Mouse (Mus musculus): ENCODE measurements around the gene Napa. TPM values are rescaled to one million over a fixed set of nuclear protein-coding genes. Genes with fewer than 3 reads are reported as not detected.

The Napa gene
- polyA plus RNA-seq, 1 experiment = 134 TPM

GRCm38 (mm10) chr7:16133691-16134090, 35.4 kb downstream of the Napa start:
- no peak for TF ChIP-seq CTCF (IDR thresholded peaks at IDR 0.05; ENCODE audit: control insufficient read depth, insufficient read depth, insufficient replicate concordance, low read depth, low read length)
- TF ChIP-seq POLR2A (IDR thresholded peaks at IDR 0.05; ENCODE audit: control insufficient read depth, low read depth, low read length) = no peak
- no peaks in the 10 kb centered on the region; the same call in 1 of the 2 replicates for H3K36me3 ChIP-seq (ENCODE audit: control insufficient read depth, insufficient read depth, low read length)
- no peaks in the 10 kb centered on the region for H3K27me3 ChIP-seq (ENCODE audit: control insufficient read depth, insufficient read depth, low read length)
- H3K4me1 ChIP-seq (ENCODE audit: control insufficient read depth, insufficient read depth, low read length) = peaks cover 20% of the 10 kb centered on the region
- no peak overlapping the region for H3K4me3 ChIP-seq (ENCODE audit: control insufficient read depth, low read depth, low read length)
- no peak overlapping the region for H3K27ac ChIP-seq (ENCODE audit: control insufficient read depth, insufficient read depth, low read depth, low read length)

- no peaks in the 10 kb centered on the region; the same call in 1 of the 2 replicates for H3K36me3 ChIP-seq (ENCODE audit: control insufficient read depth, insufficient read depth, low read length)
- TF ChIP-seq CTCF (IDR thresholded peaks at IDR 0.05; ENCODE audit: control insufficient read depth, insufficient read depth, insufficient replicate concordance, low read depth, low read length) (no peak), POLR2A (IDR thresholded peaks at IDR 0.05; ENCODE audit: control insufficient read depth, low read depth, low read length) (no peak)
Observed at GRCm38 (mm10) chr7:16134951-16135392, 36.7 kb downstream of the Napa start.

GRCm38 (mm10) chr7:16146489-16147410, 48.5 kb downstream of the Napa start:
- Histone ChIP-seq H3K27me3 (ENCODE audit: control insufficient read depth, insufficient read depth, low read length) (no peaks in the 10 kb centered on the region), H3K36me3 (ENCODE audit: control insufficient read depth, insufficient read depth, low read length) (no peaks in the 10 kb centered on the region; the same call in 1 of the 2 replicates), H3K27ac (ENCODE audit: control insufficient read depth, insufficient read depth, low read depth, low read length) (no peak overlapping the region), H3K4me1 (ENCODE audit: control insufficient read depth, insufficient read depth, low read length) (peaks cover 15% of the 10 kb centered on the region), H3K4me3 (ENCODE audit: control insufficient read depth, low read depth, low read length) (no peak overlapping the region)
- no peak for TF ChIP-seq POLR2A (IDR thresholded peaks at IDR 0.05; ENCODE audit: control insufficient read depth, low read depth, low read length)
- TF ChIP-seq CTCF (IDR thresholded peaks at IDR 0.05; ENCODE audit: control insufficient read depth, insufficient read depth, insufficient replicate concordance, low read depth, low read length) = no peak

More at GRCm38 (mm10) chr7:16134951-16135392, 36.7 kb downstream of the Napa start:
- H3K27me3 ChIP-seq (ENCODE audit: control insufficient read depth, insufficient read depth, low read length) = no peaks in the 10 kb centered on the region
- no peak overlapping the region for H3K4me3 ChIP-seq (ENCODE audit: control insufficient read depth, low read depth, low read length)
- no peak overlapping the region for H3K27ac ChIP-seq (ENCODE audit: control insufficient read depth, insufficient read depth, low read depth, low read length)
- peaks cover 11% of the 10 kb centered on the region for H3K4me1 ChIP-seq (ENCODE audit: control insufficient read depth, insufficient read depth, low read length)

GRCm38 (mm10) chr7:16147643-16148042, 49.4 kb downstream of the Napa start:
- no peak for TF ChIP-seq POLR2A (IDR thresholded peaks at IDR 0.05; ENCODE audit: control insufficient read depth, low read depth, low read length)
- no peak for TF ChIP-seq CTCF (IDR thresholded peaks at IDR 0.05; ENCODE audit: control insufficient read depth, insufficient read depth, insufficient replicate concordance, low read depth, low read length)
- H3K4me1 ChIP-seq (ENCODE audit: control insufficient read depth, insufficient read depth, low read length) = peaks cover 15% of the 10 kb centered on the region
- no peaks in the 10 kb centered on the region; the same call in 1 of the 2 replicates for H3K36me3 ChIP-seq (ENCODE audit: control insufficient read depth, insufficient read depth, low read length)
- H3K27me3 ChIP-seq (ENCODE audit: control insufficient read depth, insufficient read depth, low read length) = no peaks in the 10 kb centered on the region
- H3K27ac ChIP-seq (ENCODE audit: control insufficient read depth, insufficient read depth, low read depth, low read length) = no peak overlapping the region
- H3K4me3 ChIP-seq (ENCODE audit: control insufficient read depth, low read depth, low read length) = no peak overlapping the region

- H3K27me3 ChIP-seq (ENCODE audit: control insufficient read depth, insufficient read depth, low read length) = no peaks in the 10 kb centered on the region
Observed at GRCm38 (mm10) chr7:16149241-16149640, 51.0 kb downstream of the Napa start.

GRCm38 (mm10) chr7:16150191-16151145, 52.2 kb downstream of the Napa start:
- Histone ChIP-seq H3K27me3 (ENCODE audit: control insufficient read depth, insufficient read depth, low read length) (no peaks in the 10 kb centered on the region), H3K4me1 (ENCODE audit: control insufficient read depth, insufficient read depth, low read length) (peaks cover 8% of the 10 kb centered on the region), H3K4me3 (ENCODE audit: control insufficient read depth, low read depth, low read length) (no peak overlapping the region), H3K27ac (ENCODE audit: control insufficient read depth, insufficient read depth, low read depth, low read length) (no peak overlapping the region), H3K36me3 (ENCODE audit: control insufficient read depth, insufficient read depth, low read length) (peaks cover 2% of the 10 kb centered on the region)
- no peak for TF ChIP-seq POLR2A (IDR thresholded peaks at IDR 0.05; ENCODE audit: control insufficient read depth, low read depth, low read length)
- TF ChIP-seq CTCF (IDR thresholded peaks at IDR 0.05; ENCODE audit: control insufficient read depth, insufficient read depth, insufficient replicate concordance, low read depth, low read length) = no peak

More at GRCm38 (mm10) chr7:16149241-16149640, 51.0 kb downstream of the Napa start:
- peaks cover 2% of the 10 kb centered on the region for H3K36me3 ChIP-seq (ENCODE audit: control insufficient read depth, insufficient read depth, low read length)
- H3K4me1 ChIP-seq (ENCODE audit: control insufficient read depth, insufficient read depth, low read length) = peaks cover 15% of the 10 kb centered on the region
- no peak overlapping the region for H3K4me3 ChIP-seq (ENCODE audit: control insufficient read depth, low read depth, low read length)
- TF ChIP-seq CTCF (IDR thresholded peaks at IDR 0.05; ENCODE audit: control insufficient read depth, insufficient read depth, insufficient replicate concordance, low read depth, low read length) (no peak), POLR2A (IDR thresholded peaks at IDR 0.05; ENCODE audit: control insufficient read depth, low read depth, low read length) (no peak)
- no peak overlapping the region for H3K27ac ChIP-seq (ENCODE audit: control insufficient read depth, insufficient read depth, low read depth, low read length)

Measured in testis, adult 2 months (tissue).